Mouse (Mus musculus): Measurements from ENCODE around the gene Slc5a2. TPM values are rescaled to one million over a fixed set of nuclear protein-coding genes. Genes with fewer than 3 reads are reported as not detected.

Slc5a2 gene
- polyA plus RNA-seq, 1 experiment, result 0.10 TPM

DNA sequence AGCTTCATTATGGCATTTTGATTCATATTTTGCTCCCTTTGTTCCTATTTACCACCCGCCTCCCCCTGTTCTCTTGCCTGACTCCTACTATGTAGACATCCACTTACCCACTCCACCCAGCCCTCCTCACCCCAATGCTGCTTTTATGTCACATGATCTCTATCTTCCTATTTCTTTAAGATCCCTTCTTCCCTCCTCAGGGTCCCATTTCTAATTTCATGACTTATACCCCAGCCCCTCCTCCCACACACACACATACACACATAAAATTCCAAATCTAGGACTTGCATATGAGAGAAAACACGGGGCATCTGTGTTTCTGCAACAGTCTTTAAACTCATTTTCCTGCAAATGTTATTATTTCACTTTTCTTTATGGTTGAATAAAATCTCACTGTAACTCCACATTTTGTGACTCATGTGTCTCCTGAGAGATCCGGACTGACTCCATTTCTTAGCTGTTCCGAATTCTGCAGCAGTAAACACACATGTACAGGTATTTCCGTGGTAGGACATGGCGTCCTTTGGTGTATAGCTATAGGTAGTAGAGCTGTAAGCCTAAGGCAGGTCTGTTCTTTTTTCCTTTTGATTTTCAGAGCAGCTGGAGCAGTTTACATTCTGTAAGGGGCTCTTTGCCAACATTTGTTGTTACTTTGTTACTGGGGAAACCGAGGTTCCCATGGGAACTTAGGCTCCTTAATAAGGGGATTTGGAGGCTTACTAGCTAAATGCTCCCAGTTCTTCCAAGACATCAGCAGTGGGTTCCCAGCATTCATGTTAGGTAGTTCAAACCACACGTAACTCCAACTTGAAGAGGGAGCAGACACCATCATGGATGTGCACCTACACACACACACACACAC, 33.3 kb downstream of the Slc5a2 start:
- DNase-seq (ENCODE audit: low spot score), result no peak

DNA sequence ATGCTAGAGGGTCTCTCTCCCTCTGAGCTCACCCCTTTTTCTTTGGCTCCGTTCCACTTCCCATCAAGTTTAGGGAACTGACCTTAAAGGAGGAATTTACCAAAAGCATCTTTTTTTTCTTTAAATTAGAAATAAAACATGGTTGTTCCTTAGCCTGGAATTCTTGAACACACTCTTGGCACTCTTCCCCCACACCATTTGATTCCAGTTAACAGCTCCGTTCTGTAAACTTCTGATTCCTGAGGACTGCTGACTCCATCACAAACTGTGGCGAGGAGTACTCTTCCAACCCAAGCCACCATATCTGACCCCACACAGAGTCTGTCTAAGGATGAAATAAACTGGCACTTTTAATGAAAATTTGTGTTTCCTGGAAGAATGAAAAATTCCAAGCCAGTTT, 35.5 kb downstream of the Slc5a2 start:
- DNase-seq (ENCODE audit: low spot score), result no peak

DNA sequence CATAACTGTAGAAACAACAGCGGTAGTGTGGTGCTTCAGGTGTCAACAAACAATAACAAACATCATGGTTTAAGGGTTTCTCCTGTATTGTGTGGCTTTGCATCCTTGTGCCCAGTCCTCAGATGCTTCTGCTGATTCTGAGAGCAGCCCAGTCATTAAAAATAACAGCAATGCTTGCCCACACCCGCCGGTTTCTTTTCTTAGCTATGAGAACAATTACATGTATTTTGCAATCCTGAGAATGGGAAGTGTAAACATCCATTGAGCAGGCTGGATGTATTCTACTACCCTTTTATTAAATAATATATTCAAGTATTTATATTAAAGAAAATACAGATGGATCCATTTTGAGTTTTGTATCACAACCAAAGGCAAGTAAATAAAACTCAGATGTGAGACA, 36.7 kb downstream of the Slc5a2 start:
- DNase-seq (ENCODE audit: low spot score), result no peak

DNA sequence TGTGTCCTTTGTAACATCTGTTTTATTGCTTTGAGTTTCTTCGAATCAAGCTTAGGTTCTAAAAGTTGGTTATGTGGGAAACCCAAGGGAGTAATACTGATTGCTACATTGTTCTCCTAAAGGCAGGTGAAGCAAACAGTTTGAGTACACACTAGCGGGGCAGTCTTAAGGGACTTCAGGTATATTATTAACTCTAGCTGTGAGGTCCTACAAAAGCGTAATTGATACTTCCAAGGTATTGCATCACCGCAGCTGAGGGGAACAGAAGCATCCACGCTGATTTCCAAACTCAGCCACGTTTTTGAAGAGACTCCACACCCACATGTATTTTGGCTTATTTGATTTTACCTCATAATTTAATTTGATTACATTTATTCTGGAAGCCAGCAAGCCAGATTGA, 38.7 kb downstream of the Slc5a2 start:
- DNase-seq (ENCODE audit: low spot score), result no peak

DNA sequence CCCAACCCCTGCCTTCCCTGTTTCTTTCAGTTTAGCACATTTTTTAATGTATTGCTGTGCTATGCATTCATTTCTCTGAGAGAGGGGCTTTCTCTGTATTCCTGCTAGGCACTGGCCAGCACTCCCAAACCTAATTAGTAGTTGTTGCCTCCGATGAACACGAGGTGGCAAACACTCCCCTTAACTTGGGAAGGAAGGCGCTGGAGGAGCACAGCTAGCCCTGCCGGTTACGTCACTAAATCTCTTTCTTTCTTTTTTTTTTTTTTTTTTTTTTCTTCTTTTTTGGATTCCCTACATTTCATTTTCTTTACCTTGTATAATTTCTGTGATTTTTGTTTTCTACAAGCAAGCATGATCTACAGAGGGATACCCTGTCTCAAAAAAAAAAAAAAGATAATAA, 39.5 kb downstream of the Slc5a2 start:
- no peak for DNase-seq (ENCODE audit: low spot score)

DNA sequence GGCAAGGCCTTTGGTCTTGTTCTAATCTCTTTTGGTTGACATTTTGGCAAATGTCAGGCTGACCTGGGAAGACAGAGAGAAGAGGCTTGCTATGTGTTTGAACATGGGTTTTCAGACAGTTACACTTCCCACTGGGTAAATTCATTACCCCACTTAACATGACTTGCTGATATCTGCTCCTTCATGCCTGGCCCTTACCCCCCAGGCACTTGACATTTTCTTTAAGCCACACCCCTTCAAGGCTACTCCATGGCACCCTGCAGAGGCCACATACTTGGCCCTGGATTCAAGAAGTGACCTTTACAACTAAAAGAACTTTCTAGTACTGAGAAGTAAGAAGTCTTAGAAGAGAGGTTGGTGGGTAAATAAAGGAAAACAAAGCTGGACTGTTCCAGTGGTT, 42.4 kb downstream of the Slc5a2 start:
- no peak for DNase-seq (ENCODE audit: low spot score)

DNA sequence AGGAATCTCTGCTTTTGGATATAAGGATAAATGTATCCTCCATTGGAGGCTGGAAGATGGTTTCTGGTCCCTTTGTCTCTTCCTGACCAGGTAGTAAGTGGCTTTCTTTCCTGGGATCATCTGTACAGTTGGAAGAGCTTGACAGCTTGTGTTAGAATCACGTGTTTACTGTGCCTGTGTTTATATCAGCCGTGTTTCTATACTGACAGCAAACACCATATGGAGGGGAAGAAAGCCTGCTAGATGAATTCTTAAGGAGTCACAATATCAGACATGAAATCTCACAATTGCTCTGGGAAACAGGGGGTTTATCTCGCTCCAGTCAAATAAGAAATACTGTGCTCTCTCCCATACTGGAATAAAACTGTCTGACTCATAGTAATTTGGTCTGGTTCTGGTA, 43.8 kb downstream of the Slc5a2 start:
- DNase-seq (ENCODE audit: low spot score), result no peak

DNA sequence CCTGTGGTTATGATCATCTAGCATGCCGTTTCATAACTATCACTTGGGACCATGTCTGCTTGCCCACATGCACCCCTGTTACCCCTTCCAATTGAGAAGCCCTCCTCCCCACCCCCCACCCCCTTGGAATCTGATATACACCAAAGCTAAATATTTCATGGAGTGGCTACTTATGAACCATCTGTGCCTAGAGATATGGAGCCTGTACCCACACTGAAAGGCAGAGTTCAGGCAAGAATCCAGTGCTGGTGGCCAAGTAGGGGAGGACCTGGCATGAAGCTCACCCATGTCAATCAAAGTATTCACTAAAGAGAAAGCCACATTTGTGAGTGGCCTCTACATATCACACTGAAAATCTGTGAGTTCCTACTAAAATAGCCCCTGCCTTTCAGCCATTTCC, 44.3 kb downstream of the Slc5a2 start:
- DNase-seq (ENCODE audit: low spot score), result no peak

DNA sequence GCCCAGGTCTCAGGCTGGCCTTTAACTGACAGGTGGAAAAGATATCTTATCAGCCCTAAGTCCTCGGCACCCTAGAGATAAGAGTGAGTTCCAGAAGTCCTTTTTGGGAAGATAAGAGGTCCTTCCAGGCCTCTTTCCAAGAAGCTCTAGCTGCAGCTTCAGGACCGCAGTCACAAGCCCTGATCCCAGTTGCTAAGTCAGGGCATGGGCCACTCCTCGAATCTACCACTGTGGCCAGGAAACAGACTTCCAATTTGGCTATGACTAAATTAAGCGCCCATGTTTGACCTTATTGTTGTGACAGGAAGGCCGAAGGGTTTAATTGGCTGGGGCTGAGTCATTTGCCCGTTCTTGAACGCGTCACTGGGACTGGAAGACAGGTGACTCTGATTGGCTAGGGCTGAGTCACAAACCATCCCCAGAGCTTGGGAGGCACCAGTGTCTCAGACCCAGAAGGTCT, 44.8 kb downstream of the Slc5a2 start:
- DNase-seq (ENCODE audit: low spot score), result no peak

DNA sequence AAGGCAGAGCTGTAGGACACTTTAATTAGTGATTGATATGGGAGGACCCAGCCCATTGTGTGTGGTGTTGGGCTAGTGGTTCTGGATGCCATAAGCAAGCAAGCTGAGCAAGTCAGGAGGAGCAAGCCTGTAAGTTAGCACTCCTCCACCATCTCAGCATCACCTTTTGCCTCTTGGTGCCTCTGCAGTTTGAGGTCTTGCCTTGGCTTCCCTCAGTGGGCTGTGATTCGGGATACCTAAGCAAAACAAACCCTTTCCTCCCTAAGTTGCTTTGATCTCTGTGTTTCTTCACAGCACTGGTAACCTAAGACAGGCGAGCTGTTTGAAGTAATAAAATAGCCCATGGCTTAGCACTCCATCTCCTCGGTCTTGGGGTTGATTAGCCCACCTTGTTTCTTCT, 45.8 kb downstream of the Slc5a2 start:
- no peak for DNase-seq (ENCODE audit: low spot score)

DNA sequence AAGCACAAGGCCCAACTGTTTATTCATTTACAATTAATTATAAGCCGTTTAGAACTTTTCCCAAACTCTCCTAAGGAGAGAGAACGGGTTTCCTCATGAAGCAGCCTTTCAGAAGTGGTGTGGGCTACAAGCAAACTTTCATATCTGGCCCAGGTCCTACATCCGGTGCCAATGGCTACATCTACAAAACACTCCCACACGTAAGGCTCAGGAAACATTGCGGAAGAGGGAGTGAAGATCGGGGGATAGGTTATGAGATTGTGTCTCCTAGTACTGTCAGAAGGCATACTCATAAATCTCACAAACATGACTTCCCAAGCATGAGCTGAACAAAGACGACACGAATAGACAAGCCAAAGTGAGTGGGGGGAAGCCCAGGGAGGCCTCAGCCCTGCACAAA, 46.4 kb downstream of the Slc5a2 start:
- DNase-seq (ENCODE audit: low spot score), result no peak

DNA sequence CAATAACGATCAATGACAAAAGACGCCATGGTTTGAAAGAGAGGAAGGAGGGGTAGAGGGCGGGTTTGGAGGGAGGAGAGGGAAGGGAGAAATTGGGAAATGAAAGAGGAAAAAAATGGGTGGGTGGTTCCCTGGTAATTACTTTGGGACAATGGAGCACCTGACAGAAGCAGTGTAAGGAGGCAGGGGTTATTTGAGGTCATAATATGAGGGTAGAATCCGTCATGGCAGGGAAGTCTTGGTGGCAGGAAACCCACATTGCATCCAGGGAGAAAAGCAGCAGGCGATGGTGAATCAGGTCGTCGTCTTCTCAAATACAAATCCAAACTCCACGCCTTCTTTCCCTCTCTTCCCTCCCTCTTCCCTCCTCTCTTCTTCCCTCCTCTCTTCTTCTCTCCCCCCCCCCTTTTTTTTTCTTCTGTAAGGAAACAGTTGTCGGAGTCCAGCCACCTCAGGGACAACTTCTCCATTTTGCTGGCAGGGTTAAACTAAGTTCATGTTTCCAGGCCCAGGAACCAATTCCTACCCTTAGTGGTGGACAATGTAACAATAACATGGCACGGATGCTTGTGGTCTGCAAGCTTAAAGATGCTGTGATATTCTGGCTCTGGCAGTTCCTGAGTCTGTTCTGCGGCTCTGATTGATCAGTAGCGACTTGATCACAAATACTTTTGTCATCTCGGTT, 47.1 kb downstream of the Slc5a2 start:
- DNase-seq (ENCODE audit: low spot score), result no peak

DNA sequence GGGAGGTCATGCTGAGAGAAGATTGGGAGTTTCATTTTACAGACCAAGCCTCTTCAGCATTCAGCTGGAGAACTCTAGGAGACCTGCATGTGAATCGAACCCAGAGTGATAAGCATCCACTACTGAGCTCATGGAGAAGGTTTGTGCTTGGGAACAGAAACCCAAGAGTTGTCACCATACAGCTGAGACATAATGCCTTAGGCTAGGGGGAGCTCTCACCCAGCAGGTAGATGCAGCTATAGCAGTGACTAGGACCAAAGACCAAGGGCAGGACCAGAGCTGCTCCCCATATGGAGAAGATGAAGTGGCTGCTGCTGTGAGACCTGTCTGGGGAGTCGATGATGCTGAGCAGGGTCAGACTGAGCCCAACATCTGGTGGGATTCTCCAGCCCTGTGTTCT, 48.1 kb downstream of the Slc5a2 start:
- DNase-seq (ENCODE audit: low spot score), result no peak

DNA sequence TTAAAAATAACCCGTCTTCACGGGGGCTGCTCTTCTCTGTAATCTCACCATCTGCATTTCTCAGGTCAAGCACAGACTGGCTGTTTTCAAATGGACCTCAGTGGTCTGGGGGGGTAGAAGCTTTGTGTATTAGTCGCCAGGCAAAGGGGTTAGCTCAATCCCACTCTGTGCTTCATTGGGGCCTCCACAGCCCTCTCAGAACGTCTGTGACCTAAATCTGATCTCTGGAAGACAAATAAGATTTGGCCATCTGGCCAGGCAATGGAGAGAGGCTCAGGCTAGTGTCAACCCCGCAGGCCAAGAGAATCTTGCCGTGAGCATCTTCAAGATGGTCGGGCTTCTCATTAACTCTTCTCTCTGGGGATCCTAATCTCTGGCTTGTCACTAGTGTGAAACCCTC, 49.0 kb downstream of the Slc5a2 start:
- DNase-seq (ENCODE audit: low spot score), result no peak

DNA sequence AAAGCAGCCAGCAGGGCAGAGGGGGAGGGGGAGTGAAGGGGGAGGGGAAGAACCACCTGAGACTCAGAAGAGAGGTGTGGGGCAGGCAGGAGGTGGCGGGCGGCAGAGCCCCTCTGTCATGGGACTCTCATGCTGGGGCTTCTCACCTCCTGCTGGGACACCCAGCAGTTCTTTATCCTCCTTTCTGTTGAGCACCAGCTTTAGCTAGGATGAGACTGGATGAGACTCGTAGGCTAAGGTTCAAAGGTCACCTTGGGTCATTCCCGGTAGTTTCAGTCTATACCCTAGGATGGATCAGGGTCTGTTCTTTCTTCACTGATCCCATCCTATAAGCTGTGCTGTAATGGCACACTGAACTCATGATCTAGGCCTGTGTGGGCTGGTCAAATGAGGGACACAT, 51.6 kb downstream of the Slc5a2 start:
- no peak for DNase-seq (ENCODE audit: low spot score)

DNA sequence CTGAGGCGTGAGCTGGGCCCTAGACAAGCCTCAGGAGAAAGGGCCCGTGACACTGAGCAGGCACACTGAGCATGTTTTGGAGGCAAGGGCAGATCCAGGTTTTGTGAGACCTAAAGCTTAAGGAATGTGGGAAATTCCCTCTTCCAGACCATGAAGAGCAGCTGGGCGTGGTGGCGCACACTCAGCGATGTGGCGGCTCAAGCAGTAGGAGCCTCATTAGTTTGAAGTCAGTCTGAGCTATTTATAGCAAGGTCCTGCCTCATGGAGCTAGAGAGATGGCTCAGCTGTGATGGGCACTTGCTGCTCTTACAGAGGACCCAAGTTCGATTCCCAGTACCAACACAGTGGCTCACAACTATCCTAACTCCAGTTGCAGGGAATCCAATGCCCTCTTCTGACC, 53.7 kb downstream of the Slc5a2 start:
- DNase-seq (ENCODE audit: low spot score), result no peak

DNA sequence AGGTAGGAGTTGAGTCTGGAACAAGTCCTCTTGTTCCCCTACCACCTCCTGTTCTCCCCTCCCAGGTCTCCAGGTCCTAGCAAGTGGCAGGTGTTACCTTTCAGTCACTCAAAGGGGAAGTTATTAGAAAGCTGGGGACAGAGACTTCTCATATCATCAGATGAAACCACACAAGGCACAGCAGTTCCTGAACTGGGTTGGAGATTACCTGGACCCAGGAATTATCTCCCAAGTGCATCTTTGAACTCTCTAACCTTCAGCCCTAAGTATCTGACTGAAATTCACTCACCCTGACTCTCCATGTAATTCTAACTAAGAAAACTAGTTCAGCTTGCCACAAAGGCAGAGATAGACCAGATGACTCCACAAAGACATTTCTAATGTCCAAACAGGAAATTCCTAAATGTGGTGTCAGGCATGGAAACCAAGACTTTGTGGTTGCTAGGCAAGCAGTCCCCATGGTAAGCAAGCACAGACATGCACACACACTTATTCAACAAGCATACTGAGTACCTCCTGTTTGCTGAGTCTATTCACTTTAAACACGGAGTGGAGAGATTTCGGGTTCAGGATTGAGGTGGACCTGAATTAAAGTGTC, 54.9 kb downstream of the Slc5a2 start:
- DNase-seq (ENCODE audit: low spot score), result no peak

DNA sequence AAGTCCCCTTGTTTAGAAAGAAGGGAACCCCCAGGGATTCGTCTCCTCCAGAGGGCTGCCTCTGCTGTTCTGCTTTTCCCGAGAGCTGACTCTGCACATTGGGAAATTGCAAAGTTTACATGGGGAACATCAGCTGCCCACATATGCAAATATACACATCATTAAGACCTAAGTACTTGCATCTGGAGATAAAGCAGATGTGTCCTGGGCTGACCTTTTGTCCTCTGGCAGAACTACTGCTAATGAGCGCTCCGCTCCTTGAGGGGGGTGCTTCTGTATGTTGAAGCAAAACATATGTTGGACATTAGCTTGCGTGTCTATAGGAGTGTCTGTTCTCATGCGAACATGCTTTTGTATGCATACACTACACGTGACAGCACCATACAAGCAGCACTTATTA, 55.8 kb downstream of the Slc5a2 start:
- DNase-seq (ENCODE audit: low spot score), result no peak

Other genes starting within 250 kb of the Slc5a2 start
- gene Itgam, start 203.0 kb upstream of the Slc5a2 start, polyA plus RNA-seq (2012; rRNA removed), result 7.9 and 9.1 TPM in 2 replicates
- 0.04 TPM in 1 of 2 replicates, not detected in the other for gene Gm49368, start 203.0 kb upstream of the Slc5a2 start, polyA plus RNA-seq (2012; rRNA removed)
- gene Itgax, start 136.1 kb upstream of the Slc5a2 start, polyA plus RNA-seq (2012; rRNA removed), result 3.4 and 3.8 TPM in 2 replicates
- gene Itgad, start 111.3 kb upstream of the Slc5a2 start, polyA plus RNA-seq (2012; rRNA removed), result 0.09 and 0.39 TPM in 2 replicates
- 0.24 and 0.26 TPM in 2 replicates for gene Cox6a2, start 59.3 kb upstream of the Slc5a2 start, polyA plus RNA-seq (2012; rRNA removed)
- 18.6 and 20.4 TPM in 2 replicates for gene Armc5, start 28.3 kb upstream of the Slc5a2 start, polyA plus RNA-seq (2012; rRNA removed)
- gene 9130023H24Rik, start 27.6 kb upstream of the Slc5a2 start, polyA plus RNA-seq (2012; rRNA removed), result 6.1 and 6.3 TPM in 2 replicates
- gene Tgfb1i1, start 18.8 kb upstream of the Slc5a2 start, polyA plus RNA-seq (2012; rRNA removed), result 155 and 317 TPM in 2 replicates
- gene BC017158, start 32.5 kb downstream of the Slc5a2 start, polyA plus RNA-seq (2012; rRNA removed), result 36.3 and 39.5 TPM in 2 replicates
- gene Rgs10, start 153.1 kb downstream of the Slc5a2 start, polyA plus RNA-seq (2012; rRNA removed), result 35.7 and 36.2 TPM in 2 replicates
- 72.6 and 101 TPM in 2 replicates for gene Tial1, start 196.1 kb downstream of the Slc5a2 start, polyA plus RNA-seq (2012; rRNA removed)

Measured in urinary bladder, adult 2 months (tissue).